Mouse (Mus musculus) stomach, embryonic 16.5 days (tissue): Measurements from ENCODE around the gene Dmbt1. TPM values are rescaled to one million over a fixed set of nuclear protein-coding genes. Genes with fewer than 3 reads are reported as not detected.

ENCODE experiments used
- ATAC-seq: fragments of 200-750 bp; cut with Nextera tagmentation; 2 replicates; pipeline ENCODE4 v1.8.0; 2017; ENCODE audit warnings: moderate number of reproducible peaks, moderate TSS enrichment; ENCODE audit not compliant: insufficient read depth, low FRiP score
- H3K27ac ChIP-seq: fragments of 300-500 bp; sonication (generic); 2 replicates; pipeline ENCODE4 v1.5.1; 2014; ENCODE audit warnings: low read length
- H3K27me3 ChIP-seq: fragments of 300-500 bp; sonication (generic); 2 replicates; pipeline ENCODE4 v1.6.1; 2014; ENCODE audit warnings: low read length, control low read depth, mixed read lengths; ENCODE audit not compliant: control insufficient read depth, insufficient read depth
- H3K36me3 ChIP-seq: fragments of 300-500 bp; sonication (generic); 2 replicates; pipeline ENCODE4 v1.6.1; 2014; ENCODE audit warnings: low read length; ENCODE audit not compliant: control insufficient read depth, insufficient read depth
- H3K4me1 ChIP-seq: fragments of 300-500 bp; sonication (generic); 2 replicates; pipeline ENCODE4 v1.6.1; 2014; ENCODE audit warnings: low read length, control low read depth, mixed read lengths; ENCODE audit not compliant: control insufficient read depth, insufficient read depth
- H3K4me2 ChIP-seq: fragments of 300-500 bp; sonication (generic); 2 replicates; pipeline ENCODE4 v1.6.1; 2014; ENCODE audit warnings: low read depth, low read length, mixed read lengths
- H3K4me3 ChIP-seq: fragments of 300-500 bp; sonication (generic); replicated peaks from 2 replicates; pipeline ENCODE4 v1.5.1; 2014; ENCODE audit warnings: mild to moderate bottlenecking, low read length
- H3K9ac ChIP-seq: fragments of 300-500 bp; sonication (generic); 2 replicates; pipeline ENCODE4 v1.6.1; 2014; ENCODE audit warnings: low read length
- H3K9me3 ChIP-seq: fragments of 300-500 bp; sonication (generic); replicated peaks from 2 replicates; pipeline ENCODE4 v1.6.1; 2016; ENCODE audit warnings: low read length, control low read depth; ENCODE audit not compliant: control insufficient read depth
- WGBS: fragments of 180-500 bp; shearing (Covaris S2); extraction: QIAGEN DNeasy Blood & Tissue Kit; methylation state at CpG from one replicate; pipeline ENCODE4 v1.1.7; 2014; 5-methylcytosine and 5-hydroxymethylcytosine counted together
- polyA plus RNA-seq: library from polyadenylated mRNA; unstranded; fragments of >200 nt; fragmentation: Nextera tagmentation; extraction: Ambion mirVana; gene quantifications from 2 replicates; pipeline ENCODE4 v1.2.1, GENCODE M21; 2015

Dmbt1 gene
- polyA plus RNA-seq, 1 experiment from 2014 or later, result 68.6 TPM

- Histone ChIP-seq H3K27me3 (no peaks in the 10 kb centered on the region), H3K4me1 (no peaks in the 10 kb centered on the region), H3K9ac (no peak overlapping the region), H3K27ac (no peak overlapping the region), H3K36me3 (no peaks in the 10 kb centered on the region), H3K4me2 (no peak overlapping the region), H3K9me3 (peaks cover 5% of the 10 kb centered on the region; the same call in 1 of the 2 replicates), H3K4me3 (no peak overlapping the region)
- ATAC-seq, result peak; percentile 60; the same call in 1 of the 2 replicates
- WGBS, result 51% methylated on average over 8 of the region's 8 CpGs
Measured at GRCm38 (mm10) chr7:130993907-130994306, 37.9 kb upstream of the Dmbt1 start.

DNA sequence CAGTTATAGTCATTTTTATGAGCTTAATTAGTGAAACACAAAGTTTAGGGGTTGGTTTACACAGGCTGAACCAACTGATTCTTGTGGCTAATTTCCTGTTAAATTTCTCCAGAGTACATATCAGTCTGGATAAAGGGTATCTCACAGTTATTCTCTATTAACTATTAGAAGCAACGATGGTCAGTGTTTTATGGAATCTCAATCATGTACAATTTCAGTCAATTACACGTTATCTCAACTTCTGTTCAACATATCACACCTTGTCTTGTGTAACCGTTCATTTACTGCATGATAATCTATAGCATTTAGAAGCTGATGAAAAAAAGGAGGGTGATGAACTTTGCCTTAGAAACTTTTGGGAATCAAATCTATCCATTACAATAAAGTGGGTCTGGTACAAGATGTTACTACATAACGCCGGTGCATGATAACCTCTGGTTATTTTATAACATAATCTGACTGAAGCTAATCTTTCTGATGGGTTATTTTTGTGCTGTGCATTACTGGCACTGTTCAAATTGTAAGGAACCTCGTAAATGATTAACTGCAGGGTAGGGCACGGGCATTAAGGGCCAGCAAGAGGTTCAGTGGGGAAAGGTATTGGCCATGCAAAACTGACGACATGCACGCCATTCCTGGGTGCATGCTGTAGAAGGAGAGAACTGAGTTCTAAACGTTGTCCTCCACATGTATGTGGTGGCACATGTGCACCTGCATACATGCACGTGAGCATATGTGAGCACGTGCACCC lies 29.7 kb upstream of the Dmbt1 start:
- Histone ChIP-seq H3K27ac (no peak overlapping the region), H3K36me3 (no peaks in the 10 kb centered on the region), H3K9ac (no peak overlapping the region), H3K4me3 (no peak overlapping the region), H3K27me3 (no peaks in the 10 kb centered on the region), H3K4me1 (no peaks in the 10 kb centered on the region), H3K9me3 (0 out of 2 replicates have a peak, but pooled peaks cover 4% of the 10 kb centered on the region), H3K4me2 (no peak overlapping the region)
- peak; percentile 88 for ATAC-seq
- WGBS, result 63% methylated on average over 12 of the region's 12 CpGs

- no peak overlapping the region for H3K4me3 ChIP-seq
- H3K27me3 ChIP-seq, result no peaks in the 10 kb centered on the region
- no peak overlapping the region for H3K27ac ChIP-seq
- H3K4me2 ChIP-seq, result no peak overlapping the region
- ATAC-seq, result no peak
- WGBS, result 88% methylated on average over 5 of the region's 5 CpGs
- no peak overlapping the region for H3K9ac ChIP-seq
- H3K36me3 ChIP-seq, result no peaks in the 10 kb centered on the region
- no peaks in the 10 kb centered on the region for H3K4me1 ChIP-seq
- 0 out of 2 replicates have a peak, but pooled peaks cover 4% of the 10 kb centered on the region for H3K9me3 ChIP-seq
Measured at GRCm38 (mm10) chr7:131004071-131004470, 27.8 kb upstream of the Dmbt1 start.

DNA sequence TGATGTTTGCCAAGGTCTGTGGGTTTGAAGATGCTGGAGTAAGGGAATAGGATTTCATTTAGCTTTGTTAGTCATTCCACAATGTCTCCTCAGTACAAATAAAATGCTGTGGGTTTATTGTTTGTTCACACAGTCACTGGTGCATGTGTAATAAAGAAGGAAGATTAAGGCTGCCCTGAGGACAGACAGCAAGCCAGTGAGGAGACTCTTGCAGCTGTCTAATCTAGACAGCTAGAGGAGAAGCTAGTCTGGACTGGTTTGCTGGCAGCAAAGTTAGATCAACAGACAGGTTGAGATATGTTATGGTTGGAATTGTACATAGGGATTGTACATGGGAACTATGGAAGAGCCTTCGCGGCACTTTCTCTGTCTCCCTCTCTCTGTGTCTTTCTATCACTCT lies 24.6 kb upstream of the Dmbt1 start:
- H3K4me1 ChIP-seq, result no peaks in the 10 kb centered on the region
- H3K36me3 ChIP-seq, result no peaks in the 10 kb centered on the region
- no peak overlapping the region for H3K9ac ChIP-seq
- no peak overlapping the region for H3K4me2 ChIP-seq
- 90% methylated on average over 2 of the region's 2 CpGs for WGBS
- no peak for ATAC-seq
- H3K4me3 ChIP-seq, result no peak overlapping the region
- H3K27ac ChIP-seq, result no peak overlapping the region
- 0 out of 2 replicates have a peak, but pooled peaks cover 4% of the 10 kb centered on the region for H3K9me3 ChIP-seq
- no peaks in the 10 kb centered on the region for H3K27me3 ChIP-seq

DNA sequence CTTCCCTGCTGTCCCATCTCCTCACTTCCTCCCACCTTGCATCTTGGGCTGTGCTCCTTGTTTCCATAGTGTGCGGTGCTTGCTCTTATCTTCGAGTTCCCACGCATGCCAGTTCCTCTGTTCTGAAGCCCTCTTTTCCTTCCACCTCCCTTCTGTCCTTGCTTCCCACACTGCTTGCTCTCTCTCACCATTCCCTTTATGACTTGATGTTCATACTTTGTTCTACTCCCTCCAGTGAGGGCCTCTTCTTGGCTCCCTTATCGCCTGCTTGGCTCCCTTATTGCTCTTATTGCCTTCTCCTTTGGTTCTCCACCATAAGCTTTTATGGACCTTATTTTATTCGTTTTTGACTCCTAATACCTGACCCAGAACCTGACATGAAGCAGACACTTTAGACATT lies 22.7 kb upstream of the Dmbt1 start:
- Histone ChIP-seq H3K9me3 (0 out of 2 replicates have a peak, but pooled peaks cover 4% of the 10 kb centered on the region), H3K4me1 (no peaks in the 10 kb centered on the region), H3K27ac (no peak overlapping the region), H3K4me3 (no peak overlapping the region), H3K4me2 (no peak overlapping the region), H3K9ac (no peak overlapping the region), H3K36me3 (no peaks in the 10 kb centered on the region), H3K27me3 (no peaks in the 10 kb centered on the region)
- 80% methylated on average over 5 of the region's 5 CpGs for WGBS
- ATAC-seq, result no peak

DNA sequence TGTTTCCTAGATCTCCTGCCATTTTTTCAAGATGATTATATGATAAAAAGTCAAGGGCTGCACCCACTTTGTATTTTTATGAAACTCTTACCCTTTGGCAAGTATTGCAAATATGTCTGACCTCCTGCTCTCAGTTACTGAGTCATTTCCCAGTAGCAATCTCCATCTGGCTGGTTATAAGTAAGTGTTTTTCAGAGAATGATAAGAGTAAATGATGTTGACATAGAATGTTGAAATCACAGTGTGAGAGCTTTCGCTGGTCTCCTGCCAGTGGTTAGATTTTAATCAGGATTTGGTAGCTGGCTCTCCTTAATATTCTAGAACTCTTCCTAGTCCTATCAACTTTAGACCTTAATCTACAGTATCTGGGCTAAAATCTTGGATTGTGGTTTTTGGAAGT lies 20.0 kb upstream of the Dmbt1 start:
- Histone ChIP-seq H3K4me1 (no peaks in the 10 kb centered on the region), H3K4me3 (no peak overlapping the region), H3K27me3 (no peaks in the 10 kb centered on the region), H3K27ac (no peak overlapping the region), H3K4me2 (no peak overlapping the region), H3K9me3 (0 out of 2 replicates have a peak, but pooled peaks cover 1% of the 10 kb centered on the region), H3K36me3 (no peaks in the 10 kb centered on the region), H3K9ac (no peak overlapping the region)
- no peak for ATAC-seq
- WGBS, result 47% methylated on average over 1 of the region's 1 CpGs

DNA sequence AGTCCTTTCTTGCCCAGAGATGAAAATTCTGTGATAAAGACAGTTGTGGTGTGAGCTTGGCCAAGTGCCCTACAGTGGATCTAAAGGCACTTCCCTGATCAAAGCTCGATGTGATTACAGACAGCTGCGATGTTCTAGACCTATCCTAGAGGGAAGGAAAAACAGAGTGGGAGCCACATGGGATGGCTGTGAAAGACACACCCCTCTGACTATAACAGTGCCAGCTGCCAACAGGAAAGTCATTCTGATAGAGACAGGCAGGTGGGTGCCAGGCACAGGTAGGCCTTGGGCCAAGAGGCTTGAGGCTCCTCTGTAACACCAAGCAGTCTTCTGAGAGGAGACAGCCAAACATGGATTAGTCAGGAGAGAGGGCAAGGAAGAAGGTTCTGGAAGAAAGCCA lies 12.7 kb upstream of the Dmbt1 start:
- 0 out of 2 replicates have a peak, but pooled peaks cover 4% of the 10 kb centered on the region for H3K9me3 ChIP-seq
- H3K4me2 ChIP-seq, result no peak overlapping the region
- no peaks in the 10 kb centered on the region for H3K4me1 ChIP-seq
- WGBS, result 71% methylated on average over 2 of the region's 2 CpGs
- no peak overlapping the region for H3K27ac ChIP-seq
- no peaks in the 10 kb centered on the region for H3K27me3 ChIP-seq
- no peaks in the 10 kb centered on the region for H3K36me3 ChIP-seq
- no peak for ATAC-seq
- H3K9ac ChIP-seq, result no peak overlapping the region
- no peak overlapping the region for H3K4me3 ChIP-seq

GRCm38 (mm10) chr7:131024807-131025206 lies 7.0 kb upstream of the Dmbt1 start:
- no peaks in the 10 kb centered on the region for H3K36me3 ChIP-seq
- WGBS, result 37% methylated on average over 1 of the region's 1 CpGs
- H3K9me3 ChIP-seq, result no peaks in the 10 kb centered on the region
- H3K4me2 ChIP-seq, result no peak overlapping the region
- H3K4me1 ChIP-seq, result no peaks in the 10 kb centered on the region
- H3K4me3 ChIP-seq, result no peak overlapping the region
- H3K27me3 ChIP-seq, result no peaks in the 10 kb centered on the region
- H3K27ac ChIP-seq, result peak overlapping the region; percentile 42; the same call in 1 of the 2 replicates
- no peak overlapping the region for H3K9ac ChIP-seq
- peak; percentile 63; the same call in 1 of the 2 replicates for ATAC-seq

DNA sequence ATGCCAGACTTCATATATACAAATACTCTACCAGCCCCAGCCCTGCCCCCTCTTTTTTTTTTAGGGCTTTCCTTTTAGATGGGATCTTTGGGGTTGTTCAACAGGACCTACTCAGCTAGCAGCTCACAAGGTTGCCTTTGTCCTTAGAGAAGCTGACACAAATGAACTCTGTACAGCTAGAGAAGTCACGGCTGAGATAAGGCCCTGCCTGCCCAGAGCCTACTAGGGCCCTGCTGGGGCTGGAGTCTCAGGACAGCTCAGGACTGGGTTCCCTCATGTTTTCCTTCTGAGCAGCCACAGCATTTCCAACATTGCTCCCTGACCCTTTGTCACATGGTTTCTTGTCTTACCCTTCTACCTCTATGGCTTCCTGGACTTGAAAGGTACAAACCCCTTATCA lies 4.3 kb upstream of the Dmbt1 start:
- H3K4me1 ChIP-seq, result no peaks in the 10 kb centered on the region
- no peak overlapping the region for H3K4me3 ChIP-seq
- ATAC-seq, result peak; percentile 86
- no peak overlapping the region for H3K4me2 ChIP-seq
- H3K9me3 ChIP-seq, result no peaks in the 10 kb centered on the region
- WGBS, result 70% methylated on average over 1 of the region's 1 CpGs
- H3K27me3 ChIP-seq, result no peaks in the 10 kb centered on the region
- H3K27ac ChIP-seq, result peak overlapping the region; percentile 62; the same call in 1 of the 2 replicates
- no peaks in the 10 kb centered on the region for H3K36me3 ChIP-seq
- no peak overlapping the region for H3K9ac ChIP-seq
